Mouse (Mus musculus): ENCODE results near the gene Clstn1.

DNA sequence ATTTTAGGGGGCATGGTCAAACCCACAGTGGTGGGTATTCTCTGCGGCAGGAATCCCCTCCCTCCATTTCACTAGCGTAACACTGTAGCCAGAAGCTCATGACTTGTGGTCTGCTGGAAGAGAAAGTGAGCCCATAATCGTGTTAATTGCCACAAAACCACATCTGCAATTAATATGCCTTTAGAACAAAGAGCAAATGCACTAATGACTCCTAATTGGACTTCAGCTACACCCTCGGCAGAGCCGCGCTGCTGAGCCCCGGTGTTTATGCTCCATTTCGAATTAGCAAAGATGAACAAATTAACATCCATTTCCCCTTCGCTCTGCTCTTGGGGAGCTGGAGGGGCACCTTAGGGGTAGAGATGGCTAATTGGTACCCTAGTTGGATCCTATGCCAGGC lies 10.2 kb upstream of the Clstn1 start:
- TF ChIP-seq CTCF (IDR thresholded peaks at IDR 0.05; ENCODE audit: low read depth, low read length): no peak
- TF ChIP-seq POLR2A (IDR thresholded peaks at IDR 0.05; ENCODE audit: borderline replicate concordance, low read depth, low read length): no peak
